Mouse (Mus musculus) erythroblast, embryonic 14.5 days (primary cell): Measurements from ENCODE around the gene Tunar. TPM values are rescaled to one million over a fixed set of nuclear protein-coding genes. Genes with fewer than 3 reads are reported as not detected.

ENCODE experiments used
- H3K27me3 ChIP-seq: 2 replicates; pipeline ENCODE4 v1.6.1; 2012; ENCODE audit warnings: inconsistent platforms; ENCODE audit not compliant: control insufficient read depth
- H3K36me3 ChIP-seq: 2 replicates; pipeline ENCODE4 v1.6.1; 2012; ENCODE audit warnings: mild to moderate bottlenecking, inconsistent platforms; ENCODE audit not compliant: control insufficient read depth
- H3K4me1 ChIP-seq: 2 replicates; pipeline ENCODE4 v1.6.1; 2012; ENCODE audit warnings: inconsistent platforms; ENCODE audit not compliant: control insufficient read depth
- H3K4me3 ChIP-seq: replicated peaks from 2 replicates; pipeline ENCODE3; 2012; ENCODE audit warnings: moderate library complexity, mild to moderate bottlenecking, inconsistent platforms
- H3K9me3 ChIP-seq: 2 replicates; pipeline ENCODE4 v1.6.1; 2012; ENCODE audit warnings: low read length, inconsistent platforms, mixed read lengths; ENCODE audit not compliant: control insufficient read depth
- GATA1 ChIP-seq: IDR thresholded peaks from 2 replicates; pipeline ENCODE4 v1.6.1; 2012; ENCODE audit warnings: low read length, inconsistent platforms, mixed read lengths
- TAL1 ChIP-seq: IDR thresholded peaks from 3 replicates; pipeline ENCODE4 v1.6.1; 2012; ENCODE audit warnings: low read length, inconsistent platforms, mixed read lengths
- polyA plus RNA-seq: library from polyadenylated mRNA; stranded (reverse); fragments of >175 nt; gene quantifications from 2 replicates; pipeline ENCODE4 v1.2.3, GENCODE M21; 2012

Tunar gene
- polyA plus RNA-seq, 1 experiment = not detected

DNA sequence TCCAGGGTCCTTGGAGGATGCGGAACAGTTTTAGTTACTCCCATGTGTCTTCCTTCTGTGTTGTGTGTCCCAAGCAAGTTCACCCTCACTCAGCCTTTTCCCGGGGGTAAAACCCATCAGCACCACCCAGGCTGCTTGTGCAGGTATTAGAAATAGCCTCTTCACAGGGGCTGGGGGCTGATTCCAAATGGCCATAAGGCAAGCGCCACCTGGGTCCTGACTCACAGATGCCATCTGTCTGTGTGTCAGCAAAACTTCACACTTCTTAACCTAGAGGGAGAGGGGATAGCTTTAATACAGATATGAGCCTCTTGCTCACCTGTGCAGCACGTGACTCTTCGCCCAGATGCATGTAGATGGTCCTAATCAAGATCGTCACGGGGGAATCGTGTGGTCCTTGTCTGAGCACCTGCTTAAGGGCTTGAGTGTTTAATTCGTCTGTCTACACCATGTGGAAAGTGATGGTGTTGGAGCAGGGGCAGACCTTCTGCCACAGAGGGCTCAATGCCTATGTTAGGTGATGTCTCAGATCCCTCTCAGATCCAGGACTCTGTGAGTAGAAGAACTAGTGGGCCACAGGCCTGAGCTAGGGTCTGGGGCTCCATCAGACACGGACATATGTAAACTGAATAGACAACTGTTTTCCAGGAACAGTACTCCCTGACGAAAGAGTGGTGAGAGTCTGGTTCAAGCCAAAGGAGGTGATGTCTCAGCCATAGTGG is 4.7 kb downstream of the Tunar start:
- TF ChIP-seq TAL1 (no peak), GATA1 (no peak)
- no peaks in the 10 kb centered on the region for H3K36me3 ChIP-seq
- no peaks in the 10 kb centered on the region for H3K9me3 ChIP-seq
- no peak overlapping the region for H3K4me3 ChIP-seq
- no peaks in the 10 kb centered on the region for H3K4me1 ChIP-seq
- H3K27me3 ChIP-seq = peaks cover 30% of the 10 kb centered on the region

DNA sequence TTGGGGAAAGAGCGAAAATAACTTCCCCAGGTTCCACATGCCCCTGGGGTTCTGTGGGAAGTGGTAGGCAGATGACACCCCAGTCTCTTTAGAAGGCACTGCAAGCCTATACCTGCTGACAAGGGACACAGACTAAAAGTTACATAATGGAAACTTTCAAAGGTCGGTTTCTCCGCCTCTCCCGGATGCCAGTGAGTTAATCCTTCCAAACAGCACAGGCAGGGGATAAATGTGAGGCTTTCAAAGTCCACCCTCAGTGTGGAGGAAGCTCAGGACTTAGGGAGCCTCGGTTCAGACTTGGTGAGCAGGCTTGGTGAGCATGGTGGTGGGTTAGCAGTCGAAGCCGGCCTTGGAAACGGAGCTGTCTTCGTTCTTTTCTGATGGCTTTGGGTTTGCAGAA is 7.9 kb downstream of the Tunar start:
- H3K27me3 ChIP-seq = peaks cover 16% of the 10 kb centered on the region
- H3K36me3 ChIP-seq = no peaks in the 10 kb centered on the region
- H3K4me1 ChIP-seq = no peaks in the 10 kb centered on the region
- TF ChIP-seq GATA1 (no peak), TAL1 (no peak)
- H3K9me3 ChIP-seq = no peaks in the 10 kb centered on the region
- no peak overlapping the region for H3K4me3 ChIP-seq

DNA sequence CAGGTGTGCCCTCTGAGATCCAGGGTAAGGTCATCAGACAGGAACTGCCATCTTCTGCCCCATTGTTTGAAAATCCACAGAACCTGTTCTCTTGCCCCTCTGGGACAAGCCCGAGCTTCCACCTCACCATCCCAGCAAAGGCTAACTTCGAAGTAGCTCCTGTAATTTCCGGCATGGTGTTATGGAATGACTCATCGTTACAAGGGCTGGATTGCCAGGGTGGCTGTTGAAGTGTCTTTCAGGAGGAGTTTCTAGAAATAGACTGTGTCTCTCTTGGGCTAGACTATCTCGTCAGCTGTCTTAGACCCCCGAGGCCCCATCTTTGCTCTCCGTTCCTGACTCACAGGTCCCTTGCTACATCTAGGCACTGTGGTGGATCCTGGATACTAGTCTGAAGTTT is 10.8 kb downstream of the Tunar start:
- Histone ChIP-seq H3K4me1 (no peaks in the 10 kb centered on the region), H3K36me3 (no peaks in the 10 kb centered on the region), H3K9me3 (0 out of 2 replicates have a peak, but pooled peaks cover 2% of the 10 kb centered on the region), H3K4me3 (no peak overlapping the region), H3K27me3 (no peaks in the 10 kb centered on the region)
- no peak for TF ChIP-seq GATA1
- TF ChIP-seq TAL1 = no peak

DNA sequence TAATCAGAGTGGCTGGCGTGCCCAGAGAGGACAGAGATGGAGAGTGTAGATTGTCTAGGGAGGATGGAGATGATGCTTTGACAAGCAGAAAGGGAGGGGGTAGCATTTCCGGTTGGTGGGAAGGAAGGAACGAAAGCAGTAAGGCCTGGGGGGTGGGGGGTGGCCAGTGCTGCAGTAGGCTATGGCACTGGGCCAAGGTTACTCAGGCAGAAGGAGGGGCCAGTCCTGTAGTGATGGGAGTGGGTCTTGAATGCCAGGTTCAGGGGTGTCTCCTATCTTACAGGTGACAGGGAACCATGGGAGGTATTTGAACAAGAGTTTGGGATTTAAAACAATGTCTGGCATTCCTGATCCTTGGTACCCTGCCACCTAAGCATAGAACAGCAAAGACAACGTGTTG is 13.2 kb downstream of the Tunar start:
- peaks cover 2% of the 10 kb centered on the region; the same call in 1 of the 2 replicates for H3K9me3 ChIP-seq
- H3K27me3 ChIP-seq = no peaks in the 10 kb centered on the region
- H3K4me1 ChIP-seq = no peaks in the 10 kb centered on the region
- no peaks in the 10 kb centered on the region for H3K36me3 ChIP-seq
- no peak for TF ChIP-seq TAL1
- TF ChIP-seq GATA1 = no peak
- H3K4me3 ChIP-seq = no peak overlapping the region

GRCm38 (mm10) chr12:105347261-105347660 is 13.6 kb downstream of the Tunar start:
- no peak for TF ChIP-seq GATA1
- no peak for TF ChIP-seq TAL1
- H3K27me3 ChIP-seq = no peaks in the 10 kb centered on the region
- no peaks in the 10 kb centered on the region for H3K36me3 ChIP-seq
- H3K9me3 ChIP-seq = peaks cover 2% of the 10 kb centered on the region; the same call in 1 of the 2 replicates
- no peaks in the 10 kb centered on the region for H3K4me1 ChIP-seq
- H3K4me3 ChIP-seq = no peak overlapping the region

DNA sequence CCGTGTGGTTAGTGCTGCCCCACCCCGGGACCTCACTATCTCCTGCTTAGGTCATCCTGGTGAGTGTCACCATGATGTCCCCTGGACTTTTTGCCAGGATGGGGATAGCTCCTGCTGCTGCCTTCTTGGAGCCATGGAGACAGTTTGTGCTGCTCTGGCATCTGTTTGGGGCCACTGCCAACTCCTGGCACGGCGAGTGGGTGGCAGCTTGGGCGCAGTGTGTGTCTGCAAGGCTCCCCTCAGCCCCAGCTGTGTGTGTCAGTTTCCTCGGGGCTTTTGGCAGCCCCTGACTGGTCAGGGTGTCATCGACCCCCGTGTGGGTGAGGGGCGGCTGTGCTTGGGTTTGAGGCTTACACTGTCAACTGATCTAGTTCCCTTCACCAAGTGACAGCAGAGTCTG is 20.6 kb downstream of the Tunar start:
- H3K36me3 ChIP-seq = no peaks in the 10 kb centered on the region
- no peaks in the 10 kb centered on the region for H3K27me3 ChIP-seq
- H3K4me1 ChIP-seq = no peaks in the 10 kb centered on the region
- TF ChIP-seq GATA1 (no peak), TAL1 (no peak)
- no peaks in the 10 kb centered on the region; the same call in 1 of the 2 replicates for H3K9me3 ChIP-seq
- H3K4me3 ChIP-seq = no peak overlapping the region

DNA sequence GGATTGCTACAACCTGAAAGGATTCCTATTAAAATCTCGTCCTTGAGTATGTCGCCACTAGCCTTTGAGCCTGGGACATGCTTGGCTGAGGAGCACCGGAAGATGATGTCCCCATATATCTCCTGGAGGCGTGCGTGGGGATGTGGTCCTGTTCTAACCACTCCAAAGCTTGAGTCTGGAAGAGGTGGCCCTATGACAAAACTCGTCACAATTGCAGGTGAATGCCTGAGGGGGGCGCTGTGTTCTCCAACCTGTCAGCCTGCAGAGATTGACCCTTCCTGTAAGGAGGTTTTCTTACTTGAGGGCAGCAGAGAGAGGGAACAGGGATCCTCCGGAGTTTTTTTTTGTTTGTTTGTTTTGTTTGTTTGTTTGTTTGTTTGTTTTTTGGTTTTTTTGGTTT is 21.1 kb downstream of the Tunar start:
- H3K36me3 ChIP-seq = no peaks in the 10 kb centered on the region
- H3K4me1 ChIP-seq = no peaks in the 10 kb centered on the region
- TF ChIP-seq GATA1 = no peak
- no peak for TF ChIP-seq TAL1
- H3K4me3 ChIP-seq = no peak overlapping the region
- no peaks in the 10 kb centered on the region for H3K27me3 ChIP-seq
- H3K9me3 ChIP-seq = no peaks in the 10 kb centered on the region; the same call in 1 of the 2 replicates

- TF ChIP-seq GATA1 = no peak
- no peak for TF ChIP-seq TAL1
- no peaks in the 10 kb centered on the region; the same call in 1 of the 2 replicates for H3K9me3 ChIP-seq
- no peaks in the 10 kb centered on the region for H3K4me1 ChIP-seq
- no peaks in the 10 kb centered on the region for H3K27me3 ChIP-seq
- H3K4me3 ChIP-seq = no peak overlapping the region
- no peaks in the 10 kb centered on the region for H3K36me3 ChIP-seq
Observed at GRCm38 (mm10) chr12:105356781-105357180, 23.1 kb downstream of the Tunar start.

DNA sequence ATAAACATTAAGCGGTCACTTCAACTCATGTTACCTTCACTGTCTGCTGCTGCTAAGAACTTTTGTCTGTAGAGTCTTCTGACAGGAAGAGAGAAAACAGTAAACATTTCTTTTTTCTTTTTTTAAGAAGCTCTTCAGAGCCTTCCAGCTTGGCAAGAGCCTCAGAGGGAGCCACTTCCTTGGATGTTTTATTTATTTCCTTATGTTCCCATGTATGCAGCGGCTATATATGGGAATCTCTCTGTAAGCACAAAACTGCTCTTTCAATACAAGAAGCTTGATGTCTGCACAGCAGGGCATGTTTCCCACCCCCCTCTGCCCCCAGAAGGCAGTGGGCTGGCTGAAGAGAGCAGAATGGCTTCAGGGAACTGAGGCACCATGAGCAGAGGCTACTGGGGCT is 30.0 kb downstream of the Tunar start:
- no peaks in the 10 kb centered on the region for H3K27me3 ChIP-seq
- H3K36me3 ChIP-seq = no peaks in the 10 kb centered on the region
- H3K4me3 ChIP-seq = no peak overlapping the region
- H3K4me1 ChIP-seq = no peaks in the 10 kb centered on the region
- TF ChIP-seq TAL1 = no peak
- no peak for TF ChIP-seq GATA1
- H3K9me3 ChIP-seq = no peaks in the 10 kb centered on the region
